Mouse (Mus musculus): ENCODE measurements around the gene Dtd2. TPM values are rescaled to one million over a fixed set of nuclear protein-coding genes. Genes with fewer than 3 reads are reported as not detected.

Dtd2 gene
- polyA plus RNA-seq, 1 experiment = 2.8 TPM

DNA sequence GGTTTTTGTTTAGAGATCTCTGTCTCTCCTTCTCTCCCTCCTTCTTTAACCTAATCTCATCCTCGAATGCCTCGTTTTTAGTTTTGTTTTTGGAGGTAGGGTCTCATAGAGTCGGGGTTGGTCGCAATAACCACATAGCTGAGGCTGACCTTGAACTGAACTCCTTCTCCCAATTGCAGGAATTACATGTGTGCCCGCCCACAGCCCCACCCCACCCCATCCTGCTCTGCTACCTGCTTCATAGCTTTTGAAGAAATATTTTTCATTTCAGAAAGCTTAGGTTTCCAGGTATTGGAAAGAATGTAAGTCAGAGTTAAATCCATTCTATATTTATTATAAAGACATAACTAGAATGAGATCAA is 313 bp upstream of the Dtd2 start:
- Histone ChIP-seq H3K27ac (ENCODE audit: insufficient read depth, low read length) (no peak overlapping the region; the same call in 1 of the 2 replicates), H3K4me1 (ENCODE audit: control insufficient read depth, insufficient read depth, insufficient read length) (peaks cover 3% of the 10 kb centered on the region; the same call in 1 of the 2 replicates), H3K36me3 (ENCODE audit: control insufficient read depth, insufficient read depth, low read length) (peaks cover 4% of the 10 kb centered on the region; the same call in 1 of the 2 replicates), H3K27me3 (ENCODE audit: control insufficient read depth, insufficient read depth, low read length) (no peaks in the 10 kb centered on the region), H3K4me3 (ENCODE audit: extremely low read depth, insufficient read depth, insufficient read length) (peak overlapping the region; percentile 91)
- no peak for DNase-seq (ENCODE audit: low read depth in 1 of 2, low spot score in 2 of 2)
- no peak for TF ChIP-seq CTCF (IDR thresholded peaks at IDR 0.05; ENCODE audit: extremely low read depth, insufficient read depth, insufficient read length, insufficient replicate concordance)
- no peak for TF ChIP-seq POLR2A (IDR thresholded peaks at IDR 0.05; ENCODE audit: low read depth, low read length)
- WGBS = 32% methylated on average over 5 of the region's 5 CpGs

DNA sequence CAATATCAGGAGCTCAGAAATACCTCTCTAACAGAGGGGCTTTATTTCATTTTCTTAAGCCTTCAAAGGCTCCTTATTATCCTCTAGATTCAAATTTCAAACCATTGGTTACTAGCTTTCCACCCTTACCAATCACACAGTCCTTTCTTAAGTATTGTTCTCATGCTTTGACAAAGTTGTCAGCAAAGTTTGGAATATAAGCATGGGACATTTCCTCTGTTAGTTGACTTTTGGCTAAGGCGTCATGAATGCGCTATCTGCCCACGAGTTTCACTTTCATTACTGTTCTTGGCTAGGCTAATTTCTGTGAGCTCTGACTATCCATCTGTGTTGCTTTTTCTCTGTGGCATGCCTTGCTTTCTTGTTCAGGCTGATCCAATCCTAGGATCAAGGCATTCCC is 3.6 kb downstream of the Dtd2 start:
- peaks cover 3% of the 10 kb centered on the region; the same call in 1 of the 2 replicates for H3K4me1 ChIP-seq (ENCODE audit: control insufficient read depth, insufficient read depth, insufficient read length)
- no peak for TF ChIP-seq POLR2A (IDR thresholded peaks at IDR 0.05; ENCODE audit: low read depth, low read length)
- no peak for TF ChIP-seq CTCF (IDR thresholded peaks at IDR 0.05; ENCODE audit: extremely low read depth, insufficient read depth, insufficient read length, insufficient replicate concordance)

DNA sequence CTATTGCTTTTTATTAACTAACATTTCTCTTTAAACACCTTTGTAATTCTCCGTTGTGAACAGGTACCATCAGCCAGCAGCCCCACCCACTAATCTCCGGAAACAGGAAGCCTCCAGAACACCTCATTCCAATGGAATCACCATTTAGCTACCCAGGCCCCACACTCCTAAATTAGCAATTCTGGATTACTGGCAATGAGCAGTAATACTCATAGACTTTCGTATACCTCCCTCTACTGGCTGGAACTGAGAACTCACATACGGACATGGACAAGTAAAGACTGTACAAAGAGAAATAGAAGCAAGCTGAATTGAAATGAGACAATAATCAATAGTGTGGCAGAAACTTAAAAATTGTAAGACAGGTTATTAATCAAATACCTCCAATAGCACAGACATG is 4.8 kb downstream of the Dtd2 start:
- DNase-seq (ENCODE audit: low read depth in 1 of 2, low spot score in 2 of 2) = peak; percentile 42 to 46
- Histone ChIP-seq H3K27ac (ENCODE audit: insufficient read depth, low read length) (no peak overlapping the region), H3K4me1 (ENCODE audit: control insufficient read depth, insufficient read depth, insufficient read length) (peaks cover 3% of the 10 kb centered on the region; the same call in 1 of the 2 replicates), H3K27me3 (ENCODE audit: control insufficient read depth, insufficient read depth, low read length) (no peaks in the 10 kb centered on the region), H3K4me3 (ENCODE audit: extremely low read depth, insufficient read depth, insufficient read length) (no peak overlapping the region), H3K36me3 (ENCODE audit: control insufficient read depth, insufficient read depth, low read length) (peaks cover 14% of the 10 kb centered on the region)
- 18% methylated on average over 4 of the region's 4 CpGs for WGBS
- TF ChIP-seq CTCF (IDR thresholded peaks at IDR 0.05; ENCODE audit: extremely low read depth, insufficient read depth, insufficient read length, insufficient replicate concordance) (no peak), POLR2A (IDR thresholded peaks at IDR 0.05; ENCODE audit: low read depth, low read length) (no peak)

More for the DNA sequence above, 3.6 kb downstream of the Dtd2 start:
- no peak for DNase-seq (ENCODE audit: low read depth in 1 of 2, low spot score in 2 of 2)
- 61% methylated on average over 3 of the region's 3 CpGs for WGBS
- peaks cover 14% of the 10 kb centered on the region for H3K36me3 ChIP-seq (ENCODE audit: control insufficient read depth, insufficient read depth, low read length)
- no peak overlapping the region for H3K4me3 ChIP-seq (ENCODE audit: extremely low read depth, insufficient read depth, insufficient read length)
- no peak overlapping the region for H3K27ac ChIP-seq (ENCODE audit: insufficient read depth, low read length)
- no peaks in the 10 kb centered on the region for H3K27me3 ChIP-seq (ENCODE audit: control insufficient read depth, insufficient read depth, low read length)

DNA sequence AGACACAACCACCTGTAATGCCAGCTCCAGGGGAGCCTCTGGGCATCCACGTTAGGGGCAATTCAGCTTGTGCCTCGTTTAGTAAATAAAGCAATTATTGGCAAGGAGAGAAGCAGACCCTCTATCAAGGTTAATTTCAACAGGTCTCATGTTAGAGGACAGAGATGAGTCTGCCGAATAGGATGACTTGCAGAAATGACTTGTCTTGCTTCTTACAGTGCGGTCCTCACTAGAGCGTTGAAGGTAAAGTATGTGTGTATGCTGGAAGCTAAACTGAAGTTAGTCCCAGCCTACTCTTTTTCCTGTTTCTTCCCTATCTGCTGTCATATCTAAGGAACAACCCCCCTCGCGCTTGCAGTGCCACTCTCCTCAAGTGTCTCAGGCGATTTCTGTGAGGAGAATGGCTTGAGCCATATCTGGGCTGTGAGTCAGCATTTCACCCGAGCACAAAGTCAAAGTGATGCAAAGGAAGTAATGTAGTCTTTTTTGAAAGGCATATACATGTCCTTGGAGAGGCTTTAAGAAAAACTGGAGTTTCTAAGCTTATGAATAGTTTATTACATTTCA is 7.9 kb downstream of the Dtd2 start:
- no peak overlapping the region for H3K27ac ChIP-seq (ENCODE audit: insufficient read depth, low read length)
- no peak for TF ChIP-seq CTCF (IDR thresholded peaks at IDR 0.05; ENCODE audit: extremely low read depth, insufficient read depth, insufficient read length, insufficient replicate concordance)
- no peak for TF ChIP-seq POLR2A (IDR thresholded peaks at IDR 0.05; ENCODE audit: low read depth, low read length)
- no peaks in the 10 kb centered on the region for H3K27me3 ChIP-seq (ENCODE audit: control insufficient read depth, insufficient read depth, low read length)
- no peaks in the 10 kb centered on the region for H3K4me1 ChIP-seq (ENCODE audit: control insufficient read depth, insufficient read depth, insufficient read length)
- DNase-seq (ENCODE audit: low read depth in 1 of 2, low spot score in 2 of 2) = no peak
- no peak overlapping the region for H3K4me3 ChIP-seq (ENCODE audit: extremely low read depth, insufficient read depth, insufficient read length)
- 79% methylated on average over 9 of the region's 9 CpGs for WGBS
- H3K36me3 ChIP-seq (ENCODE audit: control insufficient read depth, insufficient read depth, low read length) = peaks cover 10% of the 10 kb centered on the region

DNA sequence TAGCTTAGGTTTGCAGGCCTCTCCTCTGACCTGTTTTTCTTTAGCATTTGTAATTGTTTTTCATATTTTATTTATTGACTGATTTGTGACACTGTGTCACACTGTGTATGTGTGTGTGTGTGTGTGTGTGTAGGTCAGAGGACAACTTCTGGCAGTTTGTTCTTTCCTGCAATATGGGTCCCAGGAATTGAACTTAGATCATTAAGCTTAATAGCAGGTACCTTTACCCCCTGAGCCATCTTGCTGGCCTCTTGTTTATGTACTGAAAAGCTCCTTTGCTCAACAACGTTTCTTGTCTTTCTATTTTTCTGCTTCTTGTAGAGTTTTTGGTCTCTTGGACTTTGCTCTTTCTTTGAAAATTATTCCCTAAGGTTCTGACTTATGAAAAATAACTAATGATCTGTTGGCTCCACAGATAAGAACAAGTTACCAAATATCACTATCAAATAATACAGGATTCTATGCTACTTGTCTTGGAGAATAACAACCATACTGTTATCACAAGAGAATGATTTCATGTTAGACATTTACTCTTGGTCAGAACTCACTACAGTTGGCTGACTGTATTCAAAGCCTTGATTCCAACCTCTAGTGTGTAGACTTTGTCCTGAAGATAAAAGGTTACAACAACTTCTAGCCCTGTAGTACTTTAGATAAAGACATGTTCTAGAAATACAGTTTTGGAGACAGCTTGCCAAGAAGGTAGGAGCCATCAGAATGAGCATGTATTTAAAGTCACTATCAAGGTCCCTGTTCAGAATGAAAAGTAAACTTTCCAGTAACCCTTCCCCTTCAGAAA is 10.4 kb downstream of the Dtd2 start:
- 93% methylated on average over 1 of the region's 1 CpGs for WGBS
- no peak for DNase-seq (ENCODE audit: low read depth in 1 of 2, low spot score in 2 of 2)
- H3K4me1 ChIP-seq (ENCODE audit: control insufficient read depth, insufficient read depth, insufficient read length) = no peaks in the 10 kb centered on the region
- no peak overlapping the region for H3K27ac ChIP-seq (ENCODE audit: insufficient read depth, low read length)
- H3K27me3 ChIP-seq (ENCODE audit: control insufficient read depth, insufficient read depth, low read length) = no peaks in the 10 kb centered on the region
- H3K36me3 ChIP-seq (ENCODE audit: control insufficient read depth, insufficient read depth, low read length) = peaks cover 10% of the 10 kb centered on the region
- no peak for TF ChIP-seq CTCF (IDR thresholded peaks at IDR 0.05; ENCODE audit: extremely low read depth, insufficient read depth, insufficient read length, insufficient replicate concordance)
- TF ChIP-seq POLR2A (IDR thresholded peaks at IDR 0.05; ENCODE audit: low read depth, low read length) = no peak
- H3K4me3 ChIP-seq (ENCODE audit: extremely low read depth, insufficient read depth, insufficient read length) = no peak overlapping the region

DNA sequence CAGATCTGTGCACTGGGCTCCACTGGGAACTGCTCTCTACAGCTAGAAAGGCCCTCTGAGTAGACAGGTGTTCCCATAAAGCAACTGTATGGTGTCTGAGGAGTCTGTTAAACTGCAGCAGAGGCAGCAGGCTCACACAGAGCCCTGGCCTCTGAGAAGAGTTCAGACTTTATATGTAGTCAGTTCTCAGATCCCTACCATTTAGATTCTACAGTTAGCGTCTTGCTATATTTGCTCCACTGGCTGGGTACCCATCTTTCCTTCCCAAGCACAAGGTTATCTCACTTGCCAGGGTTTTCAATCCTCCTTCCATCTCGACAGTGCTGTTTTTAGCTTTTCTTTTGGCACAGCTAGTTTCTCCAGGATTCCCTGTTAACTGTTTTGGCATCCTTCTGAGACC is 15.7 kb downstream of the Dtd2 start:
- no peaks in the 10 kb centered on the region for H3K4me1 ChIP-seq (ENCODE audit: control insufficient read depth, insufficient read depth, insufficient read length)
- no peaks in the 10 kb centered on the region; the same call in 1 of the 2 replicates for H3K36me3 ChIP-seq (ENCODE audit: control insufficient read depth, insufficient read depth, low read length)
- no peak overlapping the region for H3K27ac ChIP-seq (ENCODE audit: insufficient read depth, low read length)
- 93% methylated on average over 2 of the region's 2 CpGs for WGBS
- no peak overlapping the region for H3K4me3 ChIP-seq (ENCODE audit: extremely low read depth, insufficient read depth, insufficient read length)
- TF ChIP-seq POLR2A (IDR thresholded peaks at IDR 0.05; ENCODE audit: low read depth, low read length) (no peak), CTCF (IDR thresholded peaks at IDR 0.05; ENCODE audit: extremely low read depth, insufficient read depth, insufficient read length, insufficient replicate concordance) (no peak)
- H3K27me3 ChIP-seq (ENCODE audit: control insufficient read depth, insufficient read depth, low read length) = no peaks in the 10 kb centered on the region
- DNase-seq (ENCODE audit: low read depth in 1 of 2, low spot score in 2 of 2) = no peak

DNA sequence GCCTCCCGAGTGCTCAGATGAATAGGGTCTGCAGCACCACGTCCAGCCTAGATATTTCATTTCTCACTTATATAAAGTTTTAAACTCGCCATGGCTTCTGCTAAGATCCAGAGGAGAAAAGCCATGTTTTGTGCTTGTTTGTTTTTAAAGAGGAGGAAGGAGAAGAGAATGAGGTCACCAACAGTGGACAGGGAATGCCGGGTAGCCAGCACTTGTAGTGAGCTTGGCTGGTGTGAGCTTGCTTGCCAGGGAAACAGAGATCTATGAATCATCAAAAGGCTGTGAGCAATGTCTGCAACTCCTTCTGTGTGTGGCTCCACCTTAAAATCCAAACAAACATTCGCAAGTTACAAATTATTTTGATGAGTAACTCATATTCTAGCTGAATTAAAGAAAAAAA is 17.8 kb downstream of the Dtd2 start:
- Histone ChIP-seq H3K4me1 (ENCODE audit: control insufficient read depth, insufficient read depth, insufficient read length) (no peaks in the 10 kb centered on the region), H3K36me3 (ENCODE audit: control insufficient read depth, insufficient read depth, low read length) (no peaks in the 10 kb centered on the region), H3K27me3 (ENCODE audit: control insufficient read depth, insufficient read depth, low read length) (no peaks in the 10 kb centered on the region), H3K4me3 (ENCODE audit: extremely low read depth, insufficient read depth, insufficient read length) (no peak overlapping the region), H3K27ac (ENCODE audit: insufficient read depth, low read length) (no peak overlapping the region)
- TF ChIP-seq CTCF (IDR thresholded peaks at IDR 0.05; ENCODE audit: extremely low read depth, insufficient read depth, insufficient read length, insufficient replicate concordance) = no peak
- TF ChIP-seq POLR2A (IDR thresholded peaks at IDR 0.05; ENCODE audit: low read depth, low read length) = no peak
- no peak for DNase-seq (ENCODE audit: low read depth in 1 of 2, low spot score in 2 of 2)
- 91% methylated on average over 5 of the region's 5 CpGs for WGBS
